Mouse (Mus musculus) thymus, postnatal 14 days (tissue): ENCODE measurements around the gene Pdcd4.
"Not testable (repeated sequence)": the region's sequence is repeated elsewhere in the genome, so short reads cannot be mapped to it uniquely, and the experiment has no call there.

ENCODE experiments used
- DNase-seq: peaks from one replicate; pipeline ENCODE4 v3.0.0; 2021

Pdcd4 gene

DNA sequence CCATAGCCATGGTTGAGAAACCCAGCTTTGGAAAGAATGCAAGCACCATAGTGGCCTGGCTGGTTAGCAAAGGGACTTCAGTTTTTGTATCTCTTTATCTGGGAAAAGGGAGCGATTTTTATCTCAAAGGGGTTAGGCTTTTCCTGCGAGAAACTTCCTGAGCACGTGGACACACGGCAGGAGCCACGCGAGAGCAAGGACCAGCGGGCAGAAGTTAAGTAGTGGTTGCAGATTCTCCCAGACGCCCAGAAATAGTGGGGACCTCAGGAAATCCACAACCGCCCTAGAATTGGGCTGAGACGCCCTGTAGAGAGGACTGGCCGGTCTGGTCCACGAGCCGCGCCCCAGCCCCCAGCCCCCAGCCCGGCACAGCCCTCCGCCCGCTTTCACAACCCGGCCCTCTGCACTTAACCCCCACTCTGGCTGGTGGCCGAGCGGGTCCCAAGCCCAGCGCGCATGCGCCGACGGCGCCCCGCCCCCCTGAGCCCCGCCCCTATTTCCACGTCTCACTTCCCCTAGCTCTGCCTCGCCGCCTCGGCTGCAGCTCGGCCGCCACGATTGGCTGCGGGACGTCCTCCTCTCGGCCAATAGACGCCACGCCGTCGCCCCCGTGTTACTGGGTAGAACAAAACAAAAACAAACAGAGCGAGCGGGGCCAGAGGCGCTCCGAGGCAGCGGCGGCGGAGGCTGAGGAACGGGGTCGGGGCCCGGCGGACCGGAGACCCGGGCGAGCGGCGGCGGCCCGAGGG lies 10.9 kb downstream of the Pdcd4 start:
- DNase-seq, result peak; percentile 96

DNA sequence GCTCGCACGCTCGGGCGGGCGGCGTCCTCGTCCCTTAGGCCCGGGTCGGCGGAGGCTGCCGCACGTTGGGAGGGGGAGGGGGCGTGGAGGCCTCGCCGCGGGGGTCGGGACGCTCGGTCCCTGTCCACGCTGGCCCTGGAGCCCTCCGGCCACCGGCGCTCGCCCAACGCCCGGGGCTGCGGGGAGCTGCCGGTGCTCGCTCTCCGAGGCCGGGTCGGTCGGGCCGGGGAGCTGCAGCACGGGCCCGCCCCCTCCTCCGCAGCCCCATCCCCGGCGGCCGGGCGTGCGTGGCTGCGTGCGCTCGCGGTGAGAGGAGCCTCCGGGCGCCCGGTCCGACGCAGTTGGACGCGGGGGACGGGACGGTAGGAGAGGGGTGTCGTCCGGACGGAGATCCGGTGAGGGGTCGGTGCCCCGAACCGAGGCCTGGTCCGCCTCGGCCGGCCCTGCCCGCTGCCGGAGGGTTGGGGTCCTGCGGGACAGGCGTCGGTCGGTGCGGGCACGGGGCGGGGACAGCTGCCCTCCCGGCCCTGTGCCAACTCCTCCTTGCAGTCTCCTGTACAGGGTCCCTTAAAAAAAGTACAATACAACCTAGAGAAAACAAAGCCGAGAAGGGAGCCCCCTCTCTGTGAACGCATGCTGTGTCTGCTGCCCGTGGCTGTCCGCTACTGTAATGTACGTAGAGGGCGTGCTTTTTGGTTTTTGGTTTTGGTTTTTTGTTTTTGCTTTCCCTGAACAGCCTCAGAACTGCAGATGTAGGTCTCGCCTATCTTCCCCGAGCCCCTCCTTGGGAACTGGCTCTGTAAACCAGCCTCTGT lies 11.7 kb downstream of the Pdcd4 start:
- peak; percentile 80 for DNase-seq

DNA sequence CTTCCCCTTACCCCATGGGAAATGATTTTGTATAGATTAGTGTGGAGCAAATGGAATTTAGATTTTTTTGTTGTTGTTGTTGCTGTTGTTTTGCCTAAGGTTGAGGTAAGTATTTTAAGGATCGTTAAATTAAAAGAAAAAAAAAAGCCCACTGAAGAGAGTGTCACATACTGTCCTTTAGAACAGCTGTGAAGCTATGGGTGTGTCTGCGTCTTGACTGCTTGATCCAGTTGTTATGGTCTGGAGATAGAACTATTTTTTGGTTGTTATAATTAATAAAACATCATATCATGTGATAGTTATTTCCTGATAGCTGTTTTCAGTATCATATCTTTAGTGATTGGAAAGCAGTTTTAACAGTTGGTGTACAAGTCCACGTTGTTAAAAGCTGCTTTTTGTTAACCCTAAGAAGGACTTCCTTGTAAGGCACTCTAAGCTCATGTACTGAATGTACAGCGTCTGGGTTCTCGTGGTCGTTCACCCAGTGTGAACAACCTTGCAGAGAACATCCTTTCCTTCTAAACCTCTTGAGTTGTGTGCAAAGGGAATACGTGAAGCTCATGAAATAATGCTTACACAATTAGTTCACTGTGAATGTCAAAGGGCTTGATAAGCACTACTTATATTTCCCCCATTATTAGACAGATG lies 12.9 kb downstream of the Pdcd4 start:
- peak; percentile 10 for DNase-seq

DNA sequence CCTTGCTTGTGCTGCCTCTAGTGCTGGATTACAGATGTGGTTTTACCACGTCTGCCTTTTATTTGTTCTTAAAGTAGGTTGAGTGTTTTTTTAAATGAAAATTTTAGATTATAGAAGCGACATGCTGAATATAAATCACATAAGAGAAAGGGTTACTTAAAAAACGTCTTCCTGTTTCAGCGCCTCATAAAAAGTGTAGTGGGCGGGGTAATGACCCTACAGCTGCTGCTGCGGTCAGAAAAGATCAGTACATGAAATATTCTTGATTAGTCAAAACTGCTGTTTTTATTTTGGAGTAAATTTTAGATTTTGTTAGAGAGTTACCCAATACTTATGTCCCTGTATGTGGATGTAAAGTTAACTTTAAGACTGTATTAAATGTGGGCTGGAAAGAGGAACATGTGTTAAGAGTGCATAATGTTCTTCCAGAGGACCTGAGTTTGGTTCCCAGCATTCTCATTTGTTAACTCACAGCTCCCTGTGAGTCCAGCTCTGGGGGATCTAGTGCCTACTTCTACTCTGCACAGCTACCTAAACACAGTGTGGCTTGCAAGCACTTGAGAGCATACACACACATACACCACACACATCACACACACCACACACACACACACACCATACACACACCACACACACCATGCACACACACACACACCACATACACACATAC lies 14.1 kb downstream of the Pdcd4 start:
- peak; percentile 10 for DNase-seq

DNA sequence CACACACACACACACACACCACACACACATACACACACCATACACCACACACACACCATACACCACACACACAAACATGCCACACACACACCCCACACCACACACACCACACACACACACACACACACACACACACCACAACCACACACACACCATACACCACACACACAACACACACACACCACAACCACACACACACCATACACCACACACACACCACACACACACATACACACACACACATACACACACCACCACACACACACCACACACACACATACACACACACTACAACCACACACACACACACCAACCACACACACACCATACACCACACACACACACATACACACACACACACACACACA lies 14.7 kb downstream of the Pdcd4 start:
- DNase-seq, result not testable (repeated sequence)

DNA sequence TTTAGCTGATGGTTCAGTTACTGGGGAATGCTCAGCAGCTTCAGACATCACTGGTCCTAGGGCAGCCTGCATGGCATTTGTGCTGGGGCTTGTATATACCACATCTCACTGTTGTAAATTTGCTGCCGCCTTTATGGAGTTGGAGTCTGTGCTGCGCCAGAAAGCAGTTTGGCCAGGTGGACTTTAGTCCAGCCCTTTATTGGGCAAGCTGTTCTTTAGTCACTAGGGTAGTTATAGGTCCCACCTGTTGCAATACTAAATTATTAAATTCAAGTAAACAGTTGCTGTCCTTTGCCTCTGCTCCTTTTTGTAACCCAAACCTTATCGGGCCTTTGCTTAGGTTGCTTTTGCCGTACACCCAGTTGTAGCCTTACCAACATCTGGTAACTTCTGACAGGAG lies 22.9 kb downstream of the Pdcd4 start:
- no peak for DNase-seq

DNA sequence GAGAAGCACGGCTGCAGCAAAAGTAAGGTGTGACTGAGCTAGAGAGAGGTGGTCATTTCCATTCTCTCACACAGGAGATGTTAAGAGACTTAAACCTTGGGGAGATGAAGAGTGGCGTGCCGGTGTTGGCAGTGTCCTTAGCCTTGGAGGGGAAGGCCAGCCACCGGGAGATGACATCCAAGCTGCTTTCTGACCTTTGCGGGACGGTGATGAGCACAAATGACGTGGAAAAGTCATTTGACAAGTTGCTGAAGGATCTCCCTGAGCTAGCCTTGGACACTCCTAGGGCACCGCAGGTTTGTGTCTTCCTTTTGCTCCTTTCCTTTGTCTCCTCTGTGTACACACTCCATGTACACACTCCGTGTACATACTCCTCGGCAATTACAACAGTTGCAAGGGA lies 27.5 kb downstream of the Pdcd4 start:
- no peak for DNase-seq

DNA sequence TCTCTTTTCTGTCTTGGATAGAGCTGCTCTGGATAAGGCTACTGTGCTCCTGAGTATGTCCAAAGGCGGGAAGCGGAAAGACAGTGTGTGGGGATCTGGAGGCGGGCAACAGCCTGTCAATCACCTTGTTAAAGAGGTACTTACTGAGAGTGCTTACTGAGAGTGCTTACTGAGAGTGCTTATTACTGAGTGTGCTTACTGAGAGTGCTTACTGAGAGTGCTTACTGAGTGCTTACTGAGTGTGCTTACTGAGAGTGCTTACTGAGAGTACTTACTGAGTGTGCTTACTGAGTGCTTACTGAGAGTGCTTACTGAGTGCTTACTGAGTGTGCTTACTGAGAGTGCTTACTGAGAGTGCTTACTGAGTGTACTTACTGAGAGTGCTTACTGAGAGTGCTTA lies 30.0 kb downstream of the Pdcd4 start:
- not testable (repeated sequence) for DNase-seq

DNA sequence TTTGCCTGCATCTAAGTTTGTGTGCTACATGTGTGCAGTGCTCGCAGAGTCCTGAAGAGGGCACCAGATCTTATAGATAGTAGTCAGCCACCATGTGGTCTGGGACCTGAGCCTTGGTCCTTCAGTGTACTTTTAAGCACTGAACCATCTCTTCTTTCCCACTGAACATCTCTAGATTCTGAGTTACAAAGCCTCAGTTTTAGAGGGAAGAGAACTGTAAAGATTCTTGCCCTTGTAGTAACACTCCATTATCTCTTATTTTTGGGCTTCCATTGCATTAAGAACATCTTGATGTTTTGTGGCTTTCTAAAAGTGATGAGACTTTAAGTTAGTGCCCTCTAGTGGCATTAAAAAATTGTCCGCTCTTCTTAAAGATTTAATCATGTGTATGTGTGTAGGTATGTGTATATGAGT lies 33.3 kb downstream of the Pdcd4 start:
- DNase-seq, result peak; percentile 61

DNA sequence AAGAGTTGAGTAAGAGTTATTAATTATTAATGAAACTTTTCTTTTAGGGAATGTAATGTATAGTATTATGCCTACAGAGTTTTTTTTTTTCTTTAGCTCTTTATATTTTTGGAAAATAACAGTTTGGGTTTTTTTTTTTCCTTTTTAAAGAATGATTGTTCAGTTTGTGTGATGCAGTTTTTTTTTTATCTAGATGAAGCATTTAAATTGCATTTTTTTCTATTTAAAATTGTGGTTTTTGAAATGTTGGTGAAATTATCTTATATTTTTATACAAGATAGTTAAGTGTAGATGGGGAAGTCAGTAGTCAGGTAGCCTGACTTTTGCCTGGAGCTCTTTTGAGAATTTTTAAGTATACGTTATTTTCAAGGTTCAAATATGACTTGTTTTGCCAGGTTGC lies 34.7 kb downstream of the Pdcd4 start:
- DNase-seq, result no peak

DNA sequence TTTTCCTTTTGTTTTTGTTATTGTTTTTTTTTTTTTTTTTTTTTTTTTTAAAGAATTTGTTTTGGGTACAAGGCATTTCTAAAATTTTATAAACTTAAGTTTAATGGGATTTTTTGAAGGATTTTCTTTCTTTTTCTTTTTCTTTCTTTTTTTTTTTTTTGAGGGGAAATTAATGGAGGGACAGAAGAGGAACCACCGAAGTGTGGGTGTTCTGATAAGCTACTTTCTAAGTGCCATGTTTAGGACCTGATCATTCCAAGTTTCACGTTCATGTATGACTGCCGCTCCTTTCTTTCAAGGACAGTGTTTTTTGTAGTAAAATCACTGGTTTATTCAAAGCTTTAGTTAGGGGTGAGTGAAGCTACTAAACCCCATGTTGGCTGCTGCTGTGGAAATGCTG lies 37.2 kb downstream of the Pdcd4 start:
- DNase-seq, result no peak

DNA sequence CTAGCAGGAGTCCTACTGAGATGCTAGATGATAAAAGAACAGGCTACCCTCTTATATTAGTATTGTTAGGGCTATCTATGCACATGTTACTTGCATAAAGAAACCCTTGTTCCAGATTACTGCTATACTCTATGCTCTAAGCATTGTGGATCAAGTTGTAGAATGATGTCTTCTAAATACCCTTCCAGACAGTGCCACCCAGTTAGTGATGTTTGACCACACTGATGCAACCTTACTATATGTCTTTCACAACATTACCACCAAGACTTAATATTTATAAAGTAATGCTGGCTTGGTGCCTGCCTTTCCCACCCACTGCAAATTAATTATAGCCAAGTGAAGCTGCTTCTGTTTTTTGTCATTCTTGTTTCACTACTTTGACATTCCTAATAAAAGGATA lies 41.0 kb downstream of the Pdcd4 start:
- no peak for DNase-seq

DNA sequence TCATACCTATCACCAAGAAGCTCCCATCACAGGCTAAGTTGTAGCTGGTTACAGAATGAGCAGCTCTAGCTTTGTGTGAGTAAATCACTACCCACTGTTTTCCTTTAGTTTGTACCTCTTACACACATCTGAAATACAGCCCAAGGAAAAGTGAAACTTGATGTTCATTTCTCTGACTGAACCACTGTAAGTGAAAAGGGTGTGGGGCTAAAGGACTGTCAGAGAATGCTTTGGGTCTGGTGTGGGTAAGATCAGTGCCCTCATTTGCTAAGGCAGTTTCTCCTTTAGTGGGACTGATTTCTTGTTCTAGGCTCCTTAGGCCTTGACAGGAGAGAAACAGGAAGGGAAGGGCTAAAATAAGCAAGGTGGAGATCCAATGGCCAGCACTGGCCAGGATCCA lies 42.0 kb downstream of the Pdcd4 start:
- DNase-seq, result no peak

DNA sequence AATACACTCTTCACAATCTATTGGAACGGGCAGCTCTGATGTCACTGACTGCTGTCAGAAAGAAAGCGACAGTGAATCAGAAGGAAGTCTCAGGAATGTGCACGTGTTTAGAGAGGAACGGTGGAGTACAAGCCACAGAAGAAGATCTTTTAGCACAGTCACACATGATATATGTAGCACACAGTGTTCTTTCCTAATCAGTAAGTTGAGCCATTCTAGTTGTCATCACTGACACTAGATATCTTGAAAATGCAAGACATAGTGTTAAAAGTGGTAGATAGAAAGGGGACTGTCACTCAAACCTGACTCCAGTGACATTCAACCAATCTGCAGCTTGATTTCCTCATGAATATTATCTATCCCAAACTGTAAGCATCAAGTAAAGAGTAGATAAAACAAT lies 47.4 kb downstream of the Pdcd4 start:
- DNase-seq, result no peak

DNA sequence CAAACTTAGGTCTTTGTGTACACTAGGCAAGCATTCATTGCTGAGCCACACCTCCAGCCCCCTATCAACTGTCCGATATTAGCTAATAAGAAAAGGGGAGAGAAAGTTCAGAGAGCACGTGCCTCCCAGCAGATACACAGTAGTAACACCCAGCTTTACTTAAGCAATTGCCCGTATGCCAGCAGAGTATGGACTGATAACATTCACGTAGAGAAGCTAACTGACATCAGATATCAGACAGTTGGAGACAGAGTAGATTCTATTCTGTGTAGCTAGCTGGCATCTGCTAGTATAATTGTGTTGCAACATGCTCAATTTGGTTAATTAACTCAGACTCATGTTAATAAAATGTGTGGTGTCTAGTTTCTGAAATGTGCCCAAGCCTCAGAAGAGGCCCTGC lies 49.1 kb downstream of the Pdcd4 start:
- no peak for DNase-seq

DNA sequence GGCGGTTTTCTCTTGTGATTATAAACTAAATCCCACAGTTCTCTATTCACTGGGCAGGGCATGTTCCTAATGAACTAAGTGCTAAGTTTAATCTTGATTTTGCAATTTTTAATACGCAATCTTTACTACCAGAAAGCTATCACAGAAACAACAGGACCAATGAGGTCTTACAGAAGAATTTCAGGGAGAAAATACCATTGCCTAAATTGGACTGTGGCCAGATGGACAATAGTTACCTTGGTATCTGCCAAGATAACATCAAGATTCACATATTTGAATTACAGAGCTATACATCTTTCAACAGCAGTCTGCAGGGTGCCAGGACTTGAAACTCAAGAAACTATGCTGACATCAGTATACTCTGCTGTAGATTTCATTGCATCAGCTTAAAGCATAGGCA lies 50.3 kb downstream of the Pdcd4 start:
- no peak for DNase-seq

DNA sequence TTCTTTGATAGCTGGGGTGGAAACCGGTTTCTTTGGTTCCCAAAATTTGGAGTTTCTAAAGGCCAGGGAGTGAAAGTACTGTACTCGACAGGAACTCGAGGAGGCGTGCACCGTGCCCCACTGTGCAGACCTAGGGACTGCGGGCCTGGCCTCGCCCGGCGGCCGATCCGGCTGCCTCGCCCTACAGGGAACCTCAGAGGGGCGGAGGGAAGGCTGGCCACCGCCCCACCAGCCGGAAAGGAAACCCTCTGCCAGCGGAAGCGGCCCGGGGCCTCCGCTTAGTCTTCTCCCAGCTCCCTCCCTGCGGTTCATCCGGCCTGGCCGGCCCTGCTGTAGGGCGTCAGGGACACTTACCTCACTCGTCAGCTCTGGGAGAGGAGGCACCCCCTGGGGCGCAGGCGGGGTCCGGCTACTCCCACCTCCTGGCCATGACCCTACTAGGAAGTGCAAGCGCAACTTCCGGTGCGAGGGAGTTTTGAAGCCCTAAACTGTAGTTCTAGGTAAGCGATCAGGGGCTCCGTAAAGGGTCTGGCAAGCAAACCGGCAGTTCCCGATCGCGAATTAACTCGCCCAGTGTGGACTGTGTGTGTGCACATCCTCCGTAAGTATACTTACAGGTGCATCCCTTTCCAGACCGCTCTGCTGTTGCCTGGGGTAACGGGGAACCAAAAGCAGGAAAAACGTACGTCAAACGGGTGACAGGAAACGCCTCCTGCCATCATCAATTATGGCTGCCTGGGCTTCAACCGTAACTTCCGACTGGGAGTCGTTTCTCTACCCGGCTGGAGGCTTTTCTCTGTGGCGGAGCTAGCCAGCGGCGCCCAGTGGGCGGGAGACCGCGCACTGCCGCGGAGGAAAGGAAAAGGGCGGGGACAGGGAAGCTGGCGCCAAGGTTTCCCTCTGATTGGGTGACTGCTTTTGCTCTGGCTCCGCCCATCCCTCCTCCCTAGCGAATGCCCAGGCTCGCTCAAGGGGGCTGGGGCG lies 52.1 kb downstream of the Pdcd4 start, which contains the start of the genes Shoc2 and Bbip1:
Gene Shoc2 (plus strand): TSS at position 505 of the 984 bp plus-strand sequence.
Gene Bbip1 (minus strand): TSS at position 826 of the 984 bp plus-strand sequence.
- DNase-seq, result peak; percentile 99

DNA sequence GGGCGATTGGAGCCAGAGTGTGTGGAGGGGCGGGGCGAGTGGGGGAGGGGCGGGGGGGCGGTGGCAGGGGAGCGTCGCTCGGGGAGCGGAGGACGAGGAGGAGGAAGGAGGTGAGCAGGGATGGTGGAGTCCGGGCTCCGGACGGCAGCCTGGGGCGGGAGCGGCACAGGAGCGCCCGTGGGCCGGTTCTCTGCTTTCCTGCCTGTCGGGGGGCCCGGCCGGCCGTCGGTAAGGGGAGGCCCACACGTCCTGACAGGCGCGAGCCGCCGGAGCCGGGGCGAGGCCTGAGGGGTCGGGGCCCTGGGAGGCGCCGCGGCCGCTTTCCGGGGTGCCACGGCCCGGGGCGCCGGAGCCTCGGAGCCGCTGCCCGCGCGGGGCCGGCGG lies 52.7 kb downstream of the Pdcd4 start:
- no peak for DNase-seq

DNA sequence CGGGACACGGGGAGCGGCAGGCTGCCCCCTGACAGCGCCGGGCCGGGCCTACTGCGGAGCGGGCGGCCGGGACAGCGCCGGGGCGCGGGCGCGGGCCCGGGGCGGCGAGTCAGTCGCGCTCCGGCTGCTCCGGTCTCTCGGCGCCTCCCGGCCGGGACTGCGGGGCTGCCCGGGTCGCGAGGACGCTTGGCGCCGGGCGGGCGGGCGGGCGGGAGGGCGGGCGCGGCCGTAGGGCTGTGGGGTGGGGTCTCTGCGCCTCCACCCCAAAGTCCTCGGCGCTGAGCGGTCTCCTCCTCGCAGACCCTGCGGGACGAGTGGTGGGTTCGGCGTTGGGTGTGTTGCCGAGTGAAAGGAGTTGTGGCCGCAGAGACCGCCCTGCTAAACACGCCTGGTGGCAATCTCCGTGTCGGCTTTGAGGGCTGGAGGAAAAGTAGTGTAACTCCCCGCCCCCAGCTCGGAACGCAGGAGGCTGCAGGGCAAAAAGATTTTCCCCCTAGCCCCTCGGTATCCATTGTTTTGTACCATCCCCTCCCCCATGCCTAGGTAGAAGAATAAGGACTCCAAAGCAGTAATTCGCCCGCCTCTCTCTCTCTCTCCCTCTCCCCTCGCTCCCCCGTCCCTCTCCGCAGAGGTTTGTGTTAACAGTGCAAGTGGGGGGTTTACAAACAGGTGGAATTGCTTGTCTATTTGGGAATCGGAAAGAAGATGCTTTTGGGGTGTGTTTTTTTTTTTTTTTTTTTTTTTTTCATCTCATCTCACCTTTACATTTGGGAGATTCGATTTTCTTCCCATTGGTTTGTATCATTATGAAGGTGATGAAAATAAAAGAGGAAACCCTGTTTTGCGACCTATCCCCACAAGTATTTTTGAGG lies 53.4 kb downstream of the Pdcd4 start:
- DNase-seq, result peak; percentile 58

DNA sequence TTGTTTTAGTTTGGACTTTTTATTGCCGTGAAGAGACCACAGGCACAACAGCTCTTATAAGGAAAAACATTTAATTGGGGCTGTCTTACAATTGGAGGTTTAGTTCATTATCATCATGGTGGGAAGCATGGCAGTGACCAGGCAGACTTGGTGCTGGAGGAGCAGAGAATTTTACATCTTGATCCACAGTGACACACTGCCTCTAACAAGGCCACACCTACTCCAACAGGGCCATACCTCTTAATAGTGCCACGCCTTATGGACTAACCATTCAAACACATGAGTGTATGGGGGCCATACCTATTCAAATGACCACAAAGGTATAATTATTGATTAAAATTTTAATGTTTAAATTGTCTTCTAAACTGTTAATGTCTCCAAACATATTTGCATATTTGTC lies 65.5 kb downstream of the Pdcd4 start:
- no peak for DNase-seq

DNA sequence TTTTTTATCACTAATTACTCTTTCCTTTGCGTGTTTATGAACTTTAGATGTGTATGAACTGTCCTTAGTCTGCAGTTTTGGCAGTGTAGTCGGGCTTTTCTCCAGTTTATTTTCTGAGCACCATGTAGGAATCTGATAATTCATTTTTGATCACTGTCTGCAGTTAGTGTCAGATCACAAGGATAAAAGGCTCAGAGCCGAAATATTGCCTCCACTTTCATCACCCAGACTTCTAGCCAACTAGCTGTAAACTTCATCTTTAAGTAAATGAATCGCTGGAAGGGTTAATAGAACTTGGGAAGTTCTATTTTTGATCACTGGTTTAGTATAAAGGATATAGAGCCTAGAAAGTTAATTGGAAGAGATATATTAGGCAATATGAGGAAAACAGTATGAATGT lies 70.5 kb downstream of the Pdcd4 start:
- DNase-seq, result no peak
